Mouse (Mus musculus): ENCODE measurements around the gene Tmem210.

Tmem210 gene

DNA sequence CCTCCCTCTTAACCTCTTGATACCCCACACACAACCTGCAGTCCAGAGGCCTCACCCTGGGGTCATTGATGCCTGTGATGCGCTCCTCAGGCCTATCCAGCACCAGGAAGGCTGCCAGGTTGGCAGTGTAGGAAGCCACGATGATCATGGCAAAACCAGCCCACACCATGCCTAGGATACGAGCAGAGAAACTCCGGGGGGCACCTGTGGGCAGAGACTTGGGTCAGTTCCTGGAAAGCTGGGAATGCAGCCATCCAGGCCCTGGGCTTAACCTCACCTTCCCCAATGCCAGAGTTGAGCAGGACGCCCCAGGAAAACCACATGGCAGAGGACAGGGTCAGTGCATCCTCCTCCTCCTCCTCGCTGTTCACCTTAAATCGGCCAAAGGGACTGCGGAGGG, 9.1 kb downstream of the Tmem210 start:
- DNase-seq (ENCODE audit: low spot score in 2 of 2): no peak

DNA sequence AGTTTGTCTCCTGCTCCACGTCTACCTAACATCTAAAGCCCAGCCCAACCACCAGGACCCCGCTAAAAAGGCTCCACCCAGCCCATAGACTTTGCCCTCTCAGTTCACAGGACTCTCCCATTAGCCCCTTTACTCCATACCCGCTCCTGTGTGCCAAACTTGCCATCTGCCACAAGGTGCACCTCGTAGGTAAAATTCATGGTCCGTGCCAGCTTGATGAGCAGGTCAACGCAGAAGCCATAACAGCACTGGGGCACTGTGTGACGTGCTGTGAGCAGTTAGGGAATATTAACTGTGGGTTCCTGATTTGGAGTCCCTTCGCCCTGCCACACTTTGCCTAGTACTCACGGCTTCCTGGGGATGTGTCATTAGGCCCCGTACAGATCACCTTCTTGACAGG, 10.1 kb downstream of the Tmem210 start:
- no peak for DNase-seq (ENCODE audit: low spot score in 2 of 2)

DNA sequence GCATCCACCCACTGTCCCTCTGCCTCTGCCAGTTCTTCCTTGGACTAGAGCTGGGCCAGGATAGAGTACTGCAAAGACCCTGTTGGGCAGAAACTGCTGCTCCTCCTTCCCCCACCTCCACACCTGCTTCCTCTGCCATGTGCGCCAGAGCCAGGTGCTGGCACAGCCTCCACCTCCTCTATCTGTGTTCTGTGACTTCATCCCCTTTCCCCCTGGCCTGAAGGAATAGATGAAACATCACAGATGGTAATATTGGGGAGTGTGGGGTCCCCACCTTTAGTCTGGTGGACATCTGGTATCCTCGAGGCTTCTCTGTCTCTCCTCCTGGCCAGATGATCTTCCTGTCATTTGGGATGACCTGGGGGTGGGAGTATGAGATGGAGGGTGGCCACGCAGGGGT, 15.5 kb downstream of the Tmem210 start:
- DNase-seq (ENCODE audit: low spot score in 2 of 2): no peak

DNA sequence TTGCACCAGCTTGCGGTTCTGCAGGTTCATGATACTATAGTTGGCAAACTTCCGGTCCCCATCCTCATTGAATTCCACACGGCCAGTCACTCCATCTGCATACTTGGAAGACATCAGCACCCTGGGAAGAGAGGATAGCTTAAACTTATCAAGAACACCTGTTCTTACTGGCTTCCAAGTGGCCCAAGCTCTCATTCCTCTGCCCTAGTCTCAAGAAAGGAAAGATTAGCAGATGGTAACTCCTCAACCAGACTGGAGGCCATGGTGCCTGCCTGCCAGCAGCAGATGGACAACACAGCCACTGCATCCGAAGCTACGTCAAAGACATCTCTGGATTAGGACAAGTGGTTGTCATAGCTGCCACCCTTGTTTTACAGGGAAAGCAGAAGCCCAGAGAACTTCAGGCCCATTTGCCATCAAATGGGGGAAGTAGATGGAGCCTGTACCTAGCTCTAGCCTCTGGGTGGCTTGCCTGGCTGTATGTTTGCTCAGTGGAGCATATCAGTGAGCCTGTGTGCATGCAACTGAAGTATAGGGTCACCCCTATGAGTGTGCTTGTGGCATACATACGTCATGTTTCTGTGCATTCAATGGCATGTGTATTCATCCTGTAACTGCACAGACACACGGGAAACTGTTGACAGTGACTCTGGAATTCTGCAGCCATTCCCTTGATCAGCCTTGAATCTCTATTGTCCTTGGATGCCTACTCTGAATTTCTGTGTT, 16.1 kb downstream of the Tmem210 start:
- DNase-seq (ENCODE audit: low spot score in 2 of 2): peak in 1 of 2 experiments; percentile 72

DNA sequence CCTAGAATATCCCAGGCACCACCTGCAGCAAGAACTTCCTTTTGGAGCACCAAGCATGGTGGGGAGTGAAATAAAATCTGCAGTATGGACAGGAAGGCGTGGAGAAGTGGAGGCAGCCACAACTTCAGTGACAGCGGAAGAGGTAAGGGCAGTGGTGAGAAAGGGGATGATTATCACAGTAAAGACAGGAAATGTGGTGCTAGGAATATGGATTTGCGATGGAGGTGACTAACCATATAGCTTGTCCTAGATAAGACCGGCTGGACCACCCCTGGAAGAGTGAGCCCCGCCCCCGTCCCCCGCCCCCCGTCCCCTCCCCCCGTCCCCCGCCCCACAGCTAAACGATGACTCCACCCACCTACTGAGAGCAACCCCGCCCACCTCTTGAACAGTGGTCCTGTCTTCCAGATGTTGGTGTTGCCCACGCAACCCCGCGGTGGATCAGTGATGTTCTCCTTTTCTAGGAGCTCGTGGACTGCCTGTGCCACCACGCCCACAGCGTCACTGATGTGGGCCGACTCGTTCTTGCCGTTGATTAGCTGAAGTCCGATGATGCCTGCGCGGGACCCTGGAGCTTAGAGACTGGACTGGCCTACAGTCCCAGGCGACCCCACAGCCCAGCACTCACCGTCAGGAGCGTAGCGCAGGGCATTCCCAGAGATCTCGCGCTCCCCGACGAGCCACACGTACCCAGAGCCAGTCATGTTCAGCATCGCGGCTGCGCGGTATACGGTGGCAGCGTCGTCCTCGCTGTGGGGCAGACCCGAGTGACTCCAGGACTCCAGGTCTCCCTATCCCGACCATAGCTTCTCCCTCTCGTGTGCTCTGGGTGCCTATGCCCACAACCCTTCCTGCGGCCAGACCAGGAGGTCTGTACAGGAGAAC, 17.0 kb downstream of the Tmem210 start:
- DNase-seq (ENCODE audit: low spot score in 2 of 2): peak; percentile 63 to 78

DNA sequence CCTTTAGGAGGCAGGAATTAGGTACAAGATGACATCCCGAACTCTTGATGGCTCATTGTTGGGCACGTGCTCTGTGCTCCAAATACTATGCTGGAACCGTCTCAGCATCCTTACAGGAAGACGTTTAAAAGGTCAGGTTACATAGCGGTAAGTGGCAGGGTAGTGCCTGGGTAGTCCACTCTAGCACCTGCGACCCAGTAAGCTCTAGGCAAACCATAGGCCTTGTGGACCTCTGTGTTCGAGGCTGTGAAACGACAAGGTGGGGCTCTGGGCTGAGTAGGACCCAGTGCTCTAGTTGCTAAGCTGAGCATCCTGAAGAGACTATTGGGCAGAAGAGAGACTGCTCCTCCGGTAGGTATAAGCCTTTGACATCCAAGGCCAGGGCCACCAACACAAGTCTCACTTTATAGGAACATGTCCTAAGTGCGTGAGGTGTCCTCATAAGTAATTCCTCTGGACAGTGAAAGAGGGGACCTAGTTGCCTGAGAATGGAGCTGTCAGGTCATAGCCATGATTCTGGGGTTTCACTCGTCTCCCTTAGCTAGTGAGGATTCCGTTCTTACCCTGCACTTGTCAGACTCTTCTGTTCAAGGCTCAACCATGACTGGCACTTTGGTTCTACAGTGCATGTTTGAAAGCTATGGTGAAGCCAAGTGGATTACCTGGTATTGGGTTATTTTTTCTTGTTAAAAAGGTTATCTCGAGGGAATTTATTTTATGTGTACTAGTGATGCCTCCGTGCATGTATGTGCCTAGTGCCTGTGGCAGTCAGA, 17.8 kb downstream of the Tmem210 start:
- no peak for DNase-seq (ENCODE audit: low spot score in 2 of 2)

DNA sequence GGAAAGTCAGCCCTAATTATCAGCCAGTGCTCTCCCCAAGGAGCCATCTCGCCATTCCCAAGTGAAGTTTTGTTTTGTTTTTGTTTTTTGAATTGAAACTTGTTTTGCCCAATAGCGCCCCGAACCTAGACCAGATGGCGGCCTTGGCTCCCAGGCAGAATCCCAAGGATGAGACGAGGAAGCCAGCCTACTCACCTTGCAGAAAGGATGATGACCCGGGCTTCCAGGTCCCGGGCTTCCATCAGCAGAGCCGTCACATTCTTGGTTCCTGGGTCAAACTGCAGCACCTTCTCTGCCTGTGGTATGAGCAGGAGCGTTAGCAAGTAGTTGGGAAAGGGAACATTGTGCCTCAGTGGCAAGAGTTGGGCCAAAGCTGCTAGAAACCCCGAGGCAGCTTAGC, 22.2 kb downstream of the Tmem210 start:
- no peak for DNase-seq (ENCODE audit: low spot score in 2 of 2)

DNA sequence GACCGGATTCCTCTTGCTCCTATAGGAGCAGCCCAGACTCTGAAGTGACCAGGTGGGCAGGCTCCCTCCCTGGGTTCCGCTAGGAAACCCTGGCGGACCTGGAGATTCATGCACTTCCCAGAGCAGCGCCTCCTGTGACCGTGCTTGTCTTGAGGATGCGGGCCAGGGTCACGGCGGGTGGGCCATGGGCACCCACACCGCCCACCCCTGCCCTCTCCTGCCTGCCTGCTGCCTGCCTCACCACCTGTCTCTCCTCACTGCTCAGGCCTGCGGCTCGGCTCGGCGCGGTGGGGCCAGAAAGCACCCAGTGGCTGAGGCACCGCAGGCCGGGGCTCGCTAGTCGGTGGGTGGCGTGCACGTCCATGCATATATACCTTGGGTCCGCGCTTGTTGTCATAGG, 23.0 kb downstream of the Tmem210 start:
- DNase-seq (ENCODE audit: low spot score in 2 of 2): no peak

DNA sequence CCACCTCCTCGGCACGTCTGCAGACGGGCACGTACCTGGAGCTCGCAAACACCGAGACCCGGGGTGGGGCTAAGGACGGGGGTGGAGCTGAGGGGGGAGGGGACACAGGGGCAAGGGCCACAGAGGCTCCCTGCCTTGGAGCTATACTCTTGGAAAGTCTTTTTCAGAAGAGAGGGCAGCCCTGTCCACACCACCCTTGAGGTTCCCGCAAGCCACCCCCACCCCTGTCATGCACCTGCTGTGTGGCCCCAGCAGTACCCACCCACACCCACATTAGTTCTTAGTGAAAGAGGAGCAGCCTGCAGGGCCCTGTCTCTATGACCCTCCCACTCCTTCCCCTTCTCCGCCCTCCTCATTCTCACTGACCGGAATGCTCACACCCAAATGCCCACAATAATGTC, 23.5 kb downstream of the Tmem210 start:
- DNase-seq (ENCODE audit: low spot score in 2 of 2): no peak

DNA sequence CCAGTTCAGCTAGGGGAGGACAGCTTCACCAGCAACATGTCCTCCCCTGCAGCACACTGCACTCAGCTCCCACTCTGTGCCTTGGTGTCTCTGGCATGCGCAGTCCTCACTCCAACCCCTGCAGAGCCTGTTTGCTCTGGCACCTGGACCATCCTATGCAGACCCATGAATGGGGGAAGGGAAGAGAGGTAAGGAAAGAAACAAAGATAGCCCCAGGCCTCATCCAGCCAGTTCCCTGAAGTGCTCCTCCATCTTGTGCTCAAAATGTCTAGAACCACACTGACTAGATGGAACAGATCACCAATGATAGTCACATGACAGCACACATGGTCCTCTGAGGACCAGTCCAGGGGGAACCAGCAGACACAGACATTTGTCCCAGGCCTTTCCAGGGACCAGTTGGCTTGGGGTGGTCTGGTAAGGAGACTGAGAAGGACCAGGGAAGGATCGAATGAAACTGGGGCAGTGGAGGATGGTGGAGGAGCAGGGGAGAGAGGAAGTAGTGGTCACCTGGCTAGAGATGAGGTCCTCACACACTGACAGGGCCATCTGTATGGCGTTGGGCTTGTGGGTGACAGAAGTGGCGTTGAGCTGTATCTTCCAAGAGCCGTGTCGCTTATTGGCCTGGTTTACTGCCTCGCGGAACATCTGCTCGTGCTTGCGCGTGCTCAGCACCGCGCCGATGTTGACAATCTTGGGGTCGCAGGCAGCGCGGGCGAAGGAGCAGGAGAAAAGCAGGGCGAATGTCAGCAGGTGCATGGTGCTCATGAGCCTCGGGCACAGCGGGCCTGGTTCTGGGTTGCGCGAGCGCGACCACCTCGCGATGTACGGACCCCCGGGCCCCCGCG, 30.4 kb downstream of the Tmem210 start:
- DNase-seq (ENCODE audit: low spot score in 2 of 2): peak in 1 of 2 experiments; percentile 68

DNA sequence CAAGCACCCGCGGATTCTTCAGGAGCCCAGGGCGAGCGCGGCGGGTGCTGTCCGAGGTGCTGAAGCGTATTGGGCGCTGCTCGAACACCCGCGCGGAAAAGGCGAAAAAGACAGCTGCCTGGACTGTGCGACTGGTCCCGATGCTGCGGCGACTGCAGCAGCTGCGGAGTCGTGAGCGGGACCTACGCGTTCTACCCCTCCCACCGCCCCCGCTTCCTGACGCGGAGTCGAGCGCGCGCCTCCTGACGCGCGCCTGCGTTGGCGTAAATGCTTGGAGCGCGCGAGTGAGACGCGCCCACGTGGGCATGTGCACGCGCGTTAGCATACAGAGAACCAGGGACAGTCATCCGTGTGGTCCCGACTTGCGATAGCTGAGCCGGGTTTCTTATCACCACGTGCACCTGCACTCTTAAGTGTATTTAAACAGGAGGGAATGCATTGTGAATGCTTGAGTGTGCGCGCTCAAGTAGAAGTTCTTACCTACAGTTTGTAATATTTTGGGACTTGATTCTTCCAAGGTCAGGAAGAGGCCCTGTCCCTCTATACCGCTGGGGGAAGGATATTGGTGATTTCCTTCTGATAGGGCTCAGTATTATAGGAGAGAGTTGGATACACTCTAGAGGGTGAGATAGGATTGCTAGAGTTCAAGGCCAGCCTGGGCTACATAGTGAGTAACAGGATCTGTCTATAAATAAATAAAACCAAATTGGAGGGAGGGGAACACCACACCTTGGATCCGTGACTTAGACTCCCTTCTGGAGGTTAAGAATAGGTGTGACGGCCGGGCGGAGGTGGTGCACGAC, 31.2 kb downstream of the Tmem210 start, which contains the start of gene Grin1:
Grin1 (minus strand) TSS at position 217 of the 803 bp plus-strand sequence.
- DNase-seq (ENCODE audit: low spot score in 2 of 2): peak; percentile 95 to 96

DNA sequence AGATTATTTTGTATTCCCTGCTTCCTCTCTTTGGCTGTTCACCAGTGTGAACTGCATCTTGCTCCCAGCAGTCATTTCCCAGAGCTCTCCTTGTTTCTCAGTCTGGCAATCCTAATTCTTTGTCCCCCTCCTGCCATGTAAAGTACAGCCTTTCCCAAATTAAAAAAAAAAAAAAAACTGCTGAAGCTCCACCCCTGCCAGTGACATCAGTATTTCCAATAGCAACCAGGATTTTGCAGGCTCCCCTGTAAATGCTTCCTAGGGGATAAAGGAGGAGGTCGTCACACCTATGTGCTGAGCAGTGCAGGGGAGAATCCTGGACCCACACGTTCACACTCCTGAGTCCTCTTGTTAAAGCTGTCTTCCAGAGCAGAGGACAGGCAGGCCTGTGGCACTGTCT, 32.1 kb downstream of the Tmem210 start:
- peak; percentile 32 to 52 for DNase-seq (ENCODE audit: low spot score in 2 of 2)

DNA sequence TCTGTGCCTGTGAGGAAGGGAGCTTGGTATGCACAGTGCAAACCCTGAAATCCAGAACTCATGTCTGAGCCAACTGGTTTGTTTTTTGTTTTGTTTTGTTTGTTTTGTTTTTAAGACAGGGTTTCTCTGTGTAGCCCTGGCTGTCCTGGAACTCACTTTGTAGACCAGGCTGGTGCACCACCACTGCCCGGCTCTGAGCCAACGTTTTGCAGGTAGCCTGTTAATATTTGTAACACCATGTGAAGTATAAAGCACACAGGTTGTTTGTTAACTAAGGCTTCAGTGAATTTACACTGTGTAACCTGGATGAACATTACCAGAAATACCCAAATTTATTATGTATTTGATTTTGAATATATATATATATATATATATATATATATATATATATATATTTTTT, 38.1 kb downstream of the Tmem210 start:
- DNase-seq (ENCODE audit: low spot score in 2 of 2): no peak

DNA sequence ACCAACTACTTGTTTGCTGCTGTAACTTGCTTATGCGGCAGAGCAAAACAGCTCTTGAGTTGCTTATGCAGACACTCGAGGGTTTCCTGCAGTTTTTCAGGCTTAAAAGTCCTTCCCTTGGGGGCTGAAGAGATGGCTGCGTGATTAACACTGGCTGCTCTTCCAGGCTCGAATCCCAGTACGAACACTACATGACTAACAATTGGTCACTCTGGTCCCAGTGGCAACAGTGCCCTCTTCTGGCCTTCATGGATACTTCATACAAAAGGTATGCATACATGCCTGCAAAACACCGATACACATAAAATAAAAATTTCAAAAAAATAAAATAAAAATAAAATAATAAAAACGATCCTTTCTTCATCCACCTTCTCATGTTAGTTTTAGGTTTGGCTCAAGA, 40.5 kb downstream of the Tmem210 start:
- DNase-seq (ENCODE audit: low spot score in 2 of 2): peak; percentile 61

DNA sequence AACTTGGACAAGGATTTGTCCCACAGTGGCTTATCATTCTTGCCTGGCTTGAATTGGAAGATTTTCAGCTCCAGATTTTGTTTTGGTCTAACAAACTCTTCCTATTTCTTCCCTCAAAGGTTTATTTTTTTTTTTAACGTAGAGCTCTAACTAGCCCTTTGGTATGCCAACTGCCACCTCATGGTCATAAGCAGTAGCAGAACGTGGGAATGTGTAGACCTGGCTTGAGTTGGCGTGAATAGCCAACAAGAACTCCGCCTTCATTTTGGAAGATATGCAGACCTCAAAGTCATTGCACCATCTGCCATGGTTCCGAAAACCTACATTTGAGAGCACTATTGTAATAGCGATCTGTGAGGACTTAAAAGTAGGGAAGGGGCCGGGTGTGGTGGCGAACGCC, 43.5 kb downstream of the Tmem210 start:
- DNase-seq (ENCODE audit: low spot score in 2 of 2): no peak

DNA sequence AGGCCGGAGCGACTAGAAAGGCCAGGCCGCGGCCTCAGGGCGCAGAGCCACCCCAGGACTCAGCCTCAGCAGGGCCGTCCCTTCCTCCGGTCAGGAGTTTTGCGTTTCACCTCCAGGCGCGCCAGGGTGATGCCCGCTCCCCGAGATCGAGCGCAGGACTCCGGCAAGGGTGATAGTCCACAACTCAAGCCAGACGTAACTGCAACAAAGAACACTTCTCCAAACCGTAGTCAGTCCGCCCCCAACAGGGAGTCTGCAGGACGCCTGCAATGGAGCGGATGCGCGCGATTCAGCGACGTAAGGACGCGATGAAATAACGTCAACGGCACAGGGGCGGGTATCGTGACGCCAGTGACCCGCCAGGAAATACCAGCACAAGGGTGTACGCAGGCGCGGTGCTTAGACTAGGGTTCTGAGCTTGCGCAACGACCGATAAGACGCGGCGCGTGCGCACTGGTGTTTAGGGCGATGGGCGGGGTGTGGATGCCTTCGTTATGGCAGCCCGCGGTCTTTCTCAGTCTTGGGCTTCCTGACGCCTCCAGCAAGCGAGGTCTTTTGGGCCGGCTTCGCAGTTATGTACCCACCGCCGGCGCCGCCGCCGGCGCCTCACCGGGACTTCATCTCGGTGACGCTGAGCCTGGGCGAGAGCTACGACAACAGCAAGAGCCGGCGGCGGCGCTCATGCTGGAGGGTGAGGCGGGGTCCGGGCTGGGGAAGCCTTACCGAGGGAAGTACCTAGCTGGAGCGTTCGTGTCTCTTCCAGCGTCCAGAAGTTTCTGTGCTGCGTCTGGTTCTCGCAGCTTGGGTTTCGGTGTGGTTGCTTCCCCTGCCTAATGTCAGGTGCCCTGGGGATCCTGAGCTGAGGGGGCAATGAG, 44.6 kb downstream of the Tmem210 start, which contains the start of gene Man1b1:
Man1b1 (plus strand) TSS at position 53 of the 875 bp plus-strand sequence.
- peak; percentile 100 for DNase-seq (ENCODE audit: low spot score in 2 of 2)

DNA sequence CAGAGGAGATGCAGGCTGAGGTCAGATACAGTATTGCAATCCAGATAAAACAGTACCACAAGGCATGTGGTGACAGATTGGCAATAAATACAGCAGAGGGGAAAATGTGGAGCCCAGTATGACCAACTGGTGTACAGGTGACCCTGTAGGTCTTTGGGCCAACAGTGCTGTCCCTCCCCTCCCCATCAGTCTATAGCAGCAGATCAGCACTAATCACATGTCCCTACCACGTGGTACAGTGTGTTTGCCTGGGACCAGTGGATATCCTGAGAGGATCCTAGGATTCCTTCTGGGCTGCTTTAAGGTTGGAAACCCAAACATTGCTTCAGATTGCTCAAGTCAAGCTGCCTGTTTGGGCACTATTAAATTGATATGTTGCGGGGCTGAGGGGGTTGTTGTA, 45.6 kb downstream of the Tmem210 start:
- no peak for DNase-seq (ENCODE audit: low spot score in 2 of 2)

DNA sequence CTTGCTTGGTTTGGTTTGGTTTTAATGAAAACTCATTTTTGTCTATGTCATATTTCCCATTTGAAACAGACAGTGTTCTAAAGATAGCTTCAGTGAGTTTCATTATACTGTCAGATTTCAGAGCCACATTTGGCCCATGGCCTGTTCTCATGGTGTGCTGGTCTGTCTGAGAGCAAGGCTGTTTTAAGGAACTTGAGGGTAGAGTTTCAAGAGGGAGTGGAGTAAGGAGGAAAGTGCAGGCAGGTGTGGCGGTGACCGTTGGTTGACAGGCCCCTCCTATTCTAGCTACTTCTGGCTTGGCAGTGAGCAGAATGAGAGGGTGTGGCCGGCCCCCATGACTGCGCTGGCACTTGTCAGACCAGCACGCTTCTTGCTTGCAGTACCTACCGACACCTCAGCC, 50.4 kb downstream of the Tmem210 start:
- DNase-seq (ENCODE audit: low spot score in 2 of 2): no peak
